Mouse (Mus musculus) liver, embryonic 11.5 days (tissue): ENCODE data around the gene Bbs9. TPM values are rescaled to one million over a fixed set of nuclear protein-coding genes. Genes with fewer than 3 reads are reported as not detected.

Experiments used
- ATAC-seq: fragments of 200-750 bp; cut with Nextera tagmentation; replicated peaks from 2 replicates; pipeline ENCODE4 v1.8.0; 2017; ENCODE audit warnings: moderate number of reproducible peaks, mild to moderate bottlenecking, moderate TSS enrichment, moderate library complexity; ENCODE audit not compliant: low FRiP score
- DNase-seq: peaks from one replicate; pipeline ENCODE4 v3.0.0-alpha.2; 2017; ENCODE audit warnings: low spot score
- H3K27ac ChIP-seq: fragments of 300-500 bp; sonication (generic); 2 replicates; pipeline ENCODE4 v1.5.1; 2014; ENCODE audit warnings: mild to moderate bottlenecking, low read depth, low read length, control low read depth
- H3K27me3 ChIP-seq: fragments of 300-500 bp; sonication (generic); replicated peaks from 2 replicates; pipeline ENCODE4 v1.6.1; 2014; ENCODE audit warnings: low read length, mixed read lengths; ENCODE audit not compliant: control insufficient read depth, insufficient read depth
- H3K36me3 ChIP-seq: fragments of 300-500 bp; sonication (generic); 2 replicates; pipeline ENCODE4 v1.6.1; 2014; ENCODE audit warnings: mild to moderate bottlenecking, low read length, moderate library complexity, mixed read lengths; ENCODE audit not compliant: control insufficient read depth, insufficient read depth
- H3K4me1 ChIP-seq: fragments of 300-500 bp; sonication (generic); replicated peaks from 2 replicates; pipeline ENCODE4 v1.6.1; 2014; ENCODE audit warnings: low read length, mixed read lengths; ENCODE audit not compliant: control insufficient read depth, insufficient read depth
- H3K4me2 ChIP-seq: fragments of 300-500 bp; sonication (generic); 2 replicates; pipeline ENCODE4 v1.6.1; 2014; ENCODE audit warnings: mild to moderate bottlenecking, control low read depth, moderate library complexity
- H3K4me3 ChIP-seq: fragments of 300-500 bp; sonication (generic); 2 replicates; pipeline ENCODE4 v1.5.1; 2014; ENCODE audit warnings: low read depth, low read length, control low read depth
- H3K9ac ChIP-seq: fragments of 300-500 bp; sonication (generic); 2 replicates; pipeline ENCODE4 v1.6.1; 2014; ENCODE audit warnings: low read depth, low read length, control low read depth
- H3K9me3 ChIP-seq: fragments of 300-500 bp; sonication (generic); 2 replicates; pipeline ENCODE4 v1.6.1; 2016; ENCODE audit warnings: low read length, inconsistent platforms, mixed read lengths; ENCODE audit not compliant: control insufficient read depth
- WGBS: fragments of 180-500 bp; shearing (Covaris S2); extraction: QIAGEN DNeasy Blood & Tissue Kit; methylation state at CpG from one replicate; pipeline ENCODE4 v1.1.7; 2014; 5-methylcytosine and 5-hydroxymethylcytosine counted together
- polyA plus RNA-seq: library from polyadenylated mRNA; unstranded; fragments of >200 nt; fragmentation: Nextera tagmentation; extraction: Ambion mirVana; gene quantifications from 2 replicates; pipeline ENCODE4 v1.2.1, GENCODE M21; 2014

Bbs9 gene
- polyA plus RNA-seq, 1 experiment from 2014 or later = 8.7 TPM

DNA sequence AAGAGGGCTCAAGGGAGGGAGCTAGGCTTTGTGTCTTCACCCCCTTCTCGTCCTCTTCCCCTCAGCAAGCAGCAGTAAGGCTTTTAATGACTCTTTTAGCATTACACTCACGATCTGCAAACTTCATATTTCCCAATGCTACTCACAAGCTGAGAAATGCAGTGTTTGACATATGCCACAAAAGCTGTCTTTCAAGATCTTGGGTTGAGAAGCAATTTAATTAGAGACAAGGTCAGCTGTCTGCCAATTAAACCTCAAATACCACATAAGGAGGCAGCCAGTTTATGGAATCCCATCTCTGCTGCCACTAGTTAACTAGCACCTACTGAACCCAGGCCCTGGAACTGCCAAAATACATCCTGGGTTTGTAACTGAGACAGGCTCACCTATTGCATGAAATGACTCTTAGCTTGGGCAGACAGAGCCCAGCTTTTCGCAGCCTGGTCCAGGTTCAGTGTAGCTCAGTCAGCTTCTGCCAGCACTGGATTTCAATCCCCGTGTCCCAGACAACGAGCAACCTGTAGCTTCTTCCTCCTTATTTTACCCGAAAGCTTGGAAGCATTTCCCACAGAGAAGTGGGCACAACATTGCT, 278.7 kb downstream of the Bbs9 start:
- no peak overlapping the region for H3K4me2 ChIP-seq
- DNase-seq (no peak), ATAC-seq (no peak)
- no peak overlapping the region for H3K27ac ChIP-seq
- no peaks in the 10 kb centered on the region for H3K36me3 ChIP-seq
- H3K4me3 ChIP-seq = no peak overlapping the region
- no peak overlapping the region for H3K9ac ChIP-seq
- WGBS = 75% methylated on average over 6 of the region's 6 CpGs
- no peaks in the 10 kb centered on the region for H3K4me1 ChIP-seq
- H3K9me3 ChIP-seq = no peaks in the 10 kb centered on the region
- no peaks in the 10 kb centered on the region for H3K27me3 ChIP-seq

DNA sequence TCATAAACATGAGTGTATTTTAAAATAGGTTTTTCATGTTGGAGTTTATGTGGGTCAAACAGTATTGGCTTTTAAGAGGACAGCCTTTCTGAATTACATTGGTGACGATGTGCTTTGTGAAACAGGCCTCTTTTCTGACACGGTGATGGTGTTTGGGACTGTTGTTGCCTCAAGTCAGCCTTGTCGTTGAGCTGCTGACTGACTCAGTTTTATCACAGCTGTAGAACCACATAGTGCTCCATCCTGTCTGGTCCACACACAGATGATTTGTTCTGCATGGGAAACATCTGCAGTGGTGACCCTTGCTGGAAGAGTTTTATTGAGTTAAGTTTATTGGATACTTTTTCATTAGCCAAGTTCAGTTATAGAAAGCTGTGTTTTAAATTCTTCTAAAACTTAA, 283.0 kb downstream of the Bbs9 start:
- Histone ChIP-seq H3K9me3 (no peaks in the 10 kb centered on the region), H3K4me2 (no peak overlapping the region), H3K4me1 (no peaks in the 10 kb centered on the region), H3K27ac (no peak overlapping the region), H3K4me3 (no peak overlapping the region), H3K9ac (no peak overlapping the region), H3K36me3 (no peaks in the 10 kb centered on the region), H3K27me3 (no peaks in the 10 kb centered on the region)
- WGBS = 68% methylated on average over 3 of the region's 3 CpGs
- ATAC-seq = no peak
- no peak for DNase-seq

DNA sequence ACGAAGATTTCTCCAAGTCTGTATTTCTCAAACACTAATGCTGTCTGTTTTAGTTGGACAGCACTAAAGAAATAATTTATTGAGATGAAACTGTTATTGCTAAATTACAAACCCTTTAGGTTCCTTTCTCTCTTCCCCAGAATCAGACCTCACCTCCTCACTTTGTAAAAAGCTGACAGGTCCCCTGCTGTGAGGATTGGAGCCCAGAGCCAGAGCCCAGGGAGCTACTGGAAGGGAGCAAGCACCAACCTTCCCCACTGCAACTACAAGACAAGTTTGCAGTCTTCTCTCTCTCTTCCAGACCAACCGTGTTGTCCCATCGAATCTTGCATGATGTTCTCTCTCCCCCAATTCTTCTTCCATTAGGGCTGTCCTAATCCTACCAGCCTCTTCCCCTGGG, 283.7 kb downstream of the Bbs9 start:
- no peaks in the 10 kb centered on the region for H3K36me3 ChIP-seq
- no peaks in the 10 kb centered on the region for H3K27me3 ChIP-seq
- no peaks in the 10 kb centered on the region for H3K9me3 ChIP-seq
- no peak for DNase-seq
- H3K9ac ChIP-seq = no peak overlapping the region
- WGBS = 54% methylated on average over 3 of the region's 3 CpGs
- no peak for ATAC-seq
- H3K4me1 ChIP-seq = no peaks in the 10 kb centered on the region
- H3K4me3 ChIP-seq = no peak overlapping the region
- no peak overlapping the region for H3K27ac ChIP-seq
- H3K4me2 ChIP-seq = no peak overlapping the region

DNA sequence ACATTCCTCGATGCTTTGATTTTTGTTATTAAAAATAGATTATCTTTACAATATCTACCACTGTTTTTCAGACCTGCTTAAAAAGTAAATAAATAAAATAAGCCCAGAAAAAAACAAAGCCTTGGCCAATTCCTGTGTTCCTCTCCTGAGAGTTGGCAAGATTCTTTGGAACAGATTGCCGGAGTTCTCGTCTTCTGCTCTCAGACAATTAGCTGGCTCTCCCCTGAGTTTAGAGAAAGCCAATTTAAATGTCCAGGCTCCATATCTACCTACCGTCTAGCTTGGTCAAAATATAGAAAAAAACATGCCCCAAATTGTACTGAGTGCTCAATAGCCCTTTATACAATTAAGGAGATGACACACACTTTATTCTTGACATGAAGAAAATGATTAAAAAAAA, 284.9 kb downstream of the Bbs9 start:
- no peaks in the 10 kb centered on the region for H3K36me3 ChIP-seq
- H3K27ac ChIP-seq = no peak overlapping the region
- no peak overlapping the region for H3K4me3 ChIP-seq
- H3K9ac ChIP-seq = no peak overlapping the region
- no peak for ATAC-seq
- H3K4me2 ChIP-seq = no peak overlapping the region
- H3K9me3 ChIP-seq = no peaks in the 10 kb centered on the region
- 83% methylated on average over 4 of the region's 4 CpGs for WGBS
- H3K4me1 ChIP-seq = no peaks in the 10 kb centered on the region
- H3K27me3 ChIP-seq = no peaks in the 10 kb centered on the region
- DNase-seq = no peak

DNA sequence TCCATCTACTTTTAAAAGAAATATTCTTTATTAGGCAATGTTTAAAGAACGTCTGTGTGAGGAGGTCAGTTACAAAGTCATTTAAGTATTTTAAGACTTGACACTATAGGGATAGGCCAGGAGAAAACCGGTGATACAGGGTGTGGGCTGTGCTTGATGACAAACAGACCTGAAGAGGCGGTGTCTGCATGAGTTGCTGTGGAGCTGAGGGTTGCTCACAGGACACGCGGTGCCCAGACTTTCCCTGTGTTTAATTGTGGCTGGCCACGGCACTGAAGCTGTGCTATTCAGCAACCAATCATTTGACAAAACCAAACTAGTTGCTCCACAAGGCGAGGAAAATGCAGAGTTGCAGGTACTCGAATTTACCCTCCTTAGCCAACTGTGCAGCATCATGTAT, 286.0 kb downstream of the Bbs9 start:
- H3K27me3 ChIP-seq = no peaks in the 10 kb centered on the region
- ATAC-seq = no peak
- 81% methylated on average over 8 of the region's 8 CpGs for WGBS

DNA sequence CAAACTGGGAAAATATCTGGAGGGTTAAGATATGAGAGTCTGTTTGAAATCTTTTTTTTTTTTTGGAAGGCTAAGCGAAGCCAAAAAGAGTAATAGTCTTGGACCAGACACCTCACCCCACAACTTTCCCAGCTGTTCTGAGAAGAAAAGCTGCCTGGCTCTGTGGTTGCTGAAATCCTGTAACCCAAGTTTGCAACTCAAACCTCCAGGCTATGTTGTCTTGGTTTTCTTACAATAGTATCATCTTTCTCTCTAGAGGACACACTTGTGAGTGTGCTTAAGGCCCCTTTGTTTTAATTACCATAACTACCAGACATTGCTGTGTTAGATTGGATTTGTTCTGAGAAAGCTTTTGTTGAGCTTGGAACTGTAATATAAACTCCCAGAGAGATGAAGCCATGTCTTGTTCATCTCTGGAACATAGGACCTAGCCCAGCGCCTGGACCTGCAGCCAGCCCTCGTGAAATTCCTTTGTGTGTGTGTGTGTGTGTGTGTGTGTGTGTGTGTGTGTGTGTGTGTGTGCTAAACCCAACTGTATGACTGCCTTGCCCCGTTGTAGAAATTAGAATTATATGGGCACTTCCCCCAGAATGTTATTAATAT, 290.2 kb downstream of the Bbs9 start:
- Histone ChIP-seq H3K4me2 (no peak overlapping the region), H3K9ac (no peak overlapping the region), H3K4me1 (no peaks in the 10 kb centered on the region), H3K36me3 (no peaks in the 10 kb centered on the region), H3K27me3 (no peaks in the 10 kb centered on the region), H3K9me3 (no peaks in the 10 kb centered on the region), H3K4me3 (no peak overlapping the region), H3K27ac (no peak overlapping the region)
- WGBS = 68% methylated on average over 4 of the region's 4 CpGs
- DNase-seq (no peak), ATAC-seq (no peak)

More for the DNA sequence above, 286.0 kb downstream of the Bbs9 start:
- no peak overlapping the region for H3K27ac ChIP-seq
- DNase-seq = no peak
- H3K36me3 ChIP-seq = no peaks in the 10 kb centered on the region
- no peak overlapping the region for H3K4me3 ChIP-seq
- no peak overlapping the region for H3K4me2 ChIP-seq
- no peak overlapping the region for H3K9ac ChIP-seq
- H3K4me1 ChIP-seq = no peaks in the 10 kb centered on the region
- no peaks in the 10 kb centered on the region for H3K9me3 ChIP-seq

DNA sequence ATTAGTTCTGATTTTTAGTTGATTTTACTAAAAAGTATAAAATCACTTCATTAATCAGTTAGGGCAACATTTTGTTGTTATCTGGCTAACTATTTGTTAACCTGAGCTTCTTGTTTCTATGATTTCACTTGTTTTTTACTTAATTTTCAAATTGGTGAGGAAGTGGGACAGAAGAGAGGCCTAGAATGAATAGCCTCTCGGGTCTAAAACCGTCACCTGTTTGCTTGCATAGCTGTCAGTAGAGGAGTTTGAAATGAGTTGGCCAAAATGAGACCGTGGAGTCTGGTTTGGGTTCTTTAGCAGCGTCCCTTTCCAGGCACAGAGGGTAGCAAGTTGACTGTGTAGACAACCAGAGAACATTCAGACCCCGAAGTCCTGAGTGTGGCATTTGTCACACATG, 291.6 kb downstream of the Bbs9 start:
- no peaks in the 10 kb centered on the region for H3K9me3 ChIP-seq
- WGBS = 80% methylated on average over 5 of the region's 5 CpGs
- H3K27me3 ChIP-seq = no peaks in the 10 kb centered on the region
- H3K4me1 ChIP-seq = no peaks in the 10 kb centered on the region
- no peak overlapping the region for H3K4me3 ChIP-seq
- H3K9ac ChIP-seq = no peak overlapping the region
- H3K4me2 ChIP-seq = no peak overlapping the region
- no peak overlapping the region for H3K27ac ChIP-seq
- no peak for DNase-seq
- H3K36me3 ChIP-seq = no peaks in the 10 kb centered on the region
- no peak for ATAC-seq

DNA sequence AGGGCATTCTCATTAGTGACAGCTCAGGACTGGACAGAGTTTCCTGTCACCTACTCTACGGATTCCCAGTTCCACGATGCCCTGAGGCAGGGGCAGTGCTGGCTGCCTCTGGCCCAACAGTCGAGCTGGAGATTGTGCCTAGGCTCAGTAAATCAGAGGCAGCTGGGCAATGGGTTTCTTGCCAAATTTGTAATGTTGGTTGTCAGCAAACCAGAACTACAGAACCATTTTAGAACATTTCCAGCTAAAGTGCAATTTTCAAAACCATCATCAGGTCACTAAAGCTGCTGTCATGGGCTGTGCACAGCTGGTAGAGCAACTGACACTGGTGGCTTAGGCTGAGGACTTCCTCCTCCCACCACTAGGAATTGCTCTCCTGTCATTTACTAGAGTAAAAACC, 292.3 kb downstream of the Bbs9 start:
- Histone ChIP-seq H3K4me1 (no peaks in the 10 kb centered on the region), H3K27ac (no peak overlapping the region), H3K4me3 (no peak overlapping the region), H3K9me3 (no peaks in the 10 kb centered on the region), H3K36me3 (no peaks in the 10 kb centered on the region), H3K9ac (no peak overlapping the region), H3K4me2 (no peak overlapping the region), H3K27me3 (no peaks in the 10 kb centered on the region)
- DNase-seq (no peak), ATAC-seq (no peak)
- 63% methylated on average over 3 of the region's 3 CpGs for WGBS

DNA sequence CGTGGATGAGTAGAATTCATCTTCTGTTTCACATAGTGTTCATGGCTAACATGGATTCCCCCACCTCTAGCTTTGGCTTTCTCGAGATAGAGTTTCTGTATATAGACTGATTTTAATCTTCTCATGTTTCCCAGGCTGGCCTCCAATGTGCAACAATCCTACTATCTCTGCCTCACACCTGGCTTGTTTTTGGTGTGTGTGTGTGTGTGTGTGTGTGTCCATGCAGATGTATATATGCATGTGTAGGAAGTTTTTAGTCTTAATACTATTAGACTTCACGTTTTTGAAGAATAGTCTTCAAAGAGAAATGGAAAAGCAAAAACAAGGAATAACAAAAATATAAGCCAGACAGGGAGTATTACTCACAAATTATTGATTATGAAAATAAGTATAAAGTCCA, 296.3 kb downstream of the Bbs9 start:
- H3K9me3 ChIP-seq = no peaks in the 10 kb centered on the region
- 81% methylated on average over 3 of the region's 3 CpGs for WGBS
- H3K36me3 ChIP-seq = no peaks in the 10 kb centered on the region
- DNase-seq (no peak), ATAC-seq (no peak)
- H3K4me3 ChIP-seq = no peak overlapping the region
- H3K4me1 ChIP-seq = no peaks in the 10 kb centered on the region
- H3K27me3 ChIP-seq = no peaks in the 10 kb centered on the region
- H3K27ac ChIP-seq = no peak overlapping the region
- no peak overlapping the region for H3K4me2 ChIP-seq
- no peak overlapping the region for H3K9ac ChIP-seq
